ENCODE assay signal across 24 mouse cellular contexts in the genomic region with DNA sequence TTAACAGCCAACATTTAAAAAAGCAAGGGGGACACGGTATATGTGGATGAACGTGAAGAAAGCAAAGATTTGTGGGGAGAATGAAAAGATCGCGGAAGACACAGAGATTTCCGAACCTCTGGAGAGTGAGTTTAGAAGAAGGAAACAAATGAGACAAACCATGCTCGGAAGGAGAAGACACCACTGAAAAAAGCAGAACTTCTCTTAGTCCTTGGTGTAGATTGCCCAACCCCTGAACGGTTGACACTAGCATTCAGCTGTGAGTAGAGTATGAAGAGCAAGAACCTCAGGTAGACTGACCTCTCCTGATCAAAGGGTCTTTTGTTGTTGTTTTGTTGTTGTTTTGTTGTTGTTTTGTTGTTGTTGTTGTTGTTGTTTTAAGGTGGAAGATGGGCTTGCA.
DNase-seq lines count a peak whose midpoint lies in the region; ATAC-seq and TF ChIP-seq lines count a peak whose summit lies in the region.
"Had no signal": no experiment of that assay in that cellular context is flagged by ENCODE, and none has a peak within 500 bp of the region (broad histone marks: within the 10 kb centered on the region; RNA-seq: fewer than 3 reads in every experiment).

No protein-coding gene starts in this region.

- no peak overlapping the region for H3K27ac ChIP-seq in intestine, embryonic 14.5 days (ENCODE audit: low read depth)
- no peak overlapping the region for H3K27ac ChIP-seq in intestine, postnatal 0 days (ENCODE audit: low read depth, low read length)
- H3K27ac ChIP-seq: forebrain, embryonic 10.5 days; forebrain, embryonic 13.5 days; hindbrain, embryonic 12.5 days; hindbrain, embryonic 15.5 days had no signal

- H3K4me1 ChIP-seq in intestine, embryonic 14.5 days (replicated peaks; ENCODE audit: control insufficient read depth, insufficient read depth, low read length) = no peaks in the 10 kb centered on the region
- H3K4me1 ChIP-seq in intestine, postnatal 0 days (replicated peaks; ENCODE audit: control insufficient read depth, insufficient read depth, low read length) = no peaks in the 10 kb centered on the region
- H3K4me1 ChIP-seq: forebrain, embryonic 10.5 days; forebrain, embryonic 13.5 days; hindbrain, embryonic 12.5 days; hindbrain, embryonic 15.5 days had no signal

- H3K27me3 ChIP-seq in intestine, embryonic 14.5 days (replicated peaks; ENCODE audit: control insufficient read depth, insufficient read depth, low read length) = peaks cover 18% of the 10 kb centered on the region
- H3K27me3 ChIP-seq in intestine, postnatal 0 days (replicated peaks; ENCODE audit: control insufficient read depth, insufficient read depth, low read length) = peaks cover 13% of the 10 kb centered on the region; the same call in 1 of the 2 replicates

- no peak for TF ChIP-seq CTCF in intestine, postnatal 0 days (IDR thresholded peaks at IDR 0.05; ENCODE audit: low read depth)

- H3K36me3 ChIP-seq in intestine, embryonic 14.5 days (ENCODE audit: control insufficient read depth, insufficient read depth, low read length) = no peaks in the 10 kb centered on the region
- no peaks in the 10 kb centered on the region for H3K36me3 ChIP-seq in intestine, postnatal 0 days (ENCODE audit: control insufficient read depth, insufficient read depth)
- H3K36me3 ChIP-seq: forebrain, embryonic 10.5 days; G1E; hindbrain, embryonic 12.5 days; hindbrain, embryonic 15.5 days had no signal

- WGBS in intestine, embryonic 14.5 days = 84% methylated on average over 7 of the region's 7 CpGs
- 84% methylated on average over 7 of the region's 7 CpGs for WGBS in intestine, postnatal 0 days

- H3K4me3 ChIP-seq in intestine, embryonic 14.5 days (ENCODE audit: low read depth, low read length) = no peak overlapping the region
- no peak overlapping the region for H3K4me3 ChIP-seq in intestine, postnatal 0 days (ENCODE audit: low read depth, low read length)
- H3K4me3 ChIP-seq: forebrain, embryonic 10.5 days; forebrain, embryonic 13.5 days; hindbrain, embryonic 12.5 days; hindbrain, embryonic 15.5 days had no signal

- ATAC-seq in intestine, embryonic 14.5 days (replicated peaks; ENCODE audit: low FRiP score, low TSS enrichment, low read depth) = no peak
- no peak for ATAC-seq in intestine, postnatal 0 days
- ATAC-seq in granulocyte monocyte progenitor cell, adult 5-6 weeks (replicated peaks; ENCODE audit: poor library complexity, severe bottlenecking) = peak; percentile 92
- ATAC-seq in neutrophil, adult 5-6 weeks (ENCODE audit: extremely low read depth, insufficient number of reproducible peaks, low FRiP score, poor library complexity, severe bottlenecking) = 0 out of 2 replicates have a peak, but pooled peaks have one; percentile 58
- ATAC-seq: forebrain, embryonic 13.5 days; forebrain, embryonic 16.5 days had no signal

- no peaks in the 10 kb centered on the region for H3K9me3 ChIP-seq in intestine, embryonic 14.5 days (ENCODE audit: control insufficient read depth, low read length)
- no peaks in the 10 kb centered on the region for H3K9me3 ChIP-seq in intestine, postnatal 0 days (ENCODE audit: control insufficient read depth)
- H3K9me3 ChIP-seq: forebrain, embryonic 10.5 days; forebrain, embryonic 13.5 days; G1E; hindbrain, embryonic 12.5 days; hindbrain, embryonic 15.5 days had no signal

- no peak overlapping the region for H3K4me2 ChIP-seq in intestine, embryonic 14.5 days (ENCODE audit: low read length)
- no peak overlapping the region for H3K4me2 ChIP-seq in intestine, postnatal 0 days (replicated peaks; ENCODE audit: low read depth)
- H3K4me2 ChIP-seq: forebrain, embryonic 13.5 days; heart, embryonic 11.5 days; hindbrain, embryonic 12.5 days; hindbrain, embryonic 15.5 days had no signal

- peak; percentile 23 for DNase-seq in intestine, embryonic 14.5 days (ENCODE audit: low spot score)
- peak; percentile 37 for DNase-seq in 416B (ENCODE audit: low read depth)
- DNase-seq in lung, postnatal 14 days = no peak
- no peak for DNase-seq in testis, postnatal 14 days (ENCODE audit: low spot score)
- DNase-seq: adrenal gland, adult 2 months; adrenal gland, postnatal 14 days; B cell, adult 2 months; cerebellum, adult 11 months; cerebellum, adult 2 months; cerebellum, postnatal 10 days; cerebellum, postnatal 36 days; gastrocnemius, postnatal 10 days; gastrocnemius, postnatal 36 days; heart, adult 11 months had no signal

- no peak overlapping the region for H3K9ac ChIP-seq in intestine, embryonic 14.5 days (ENCODE audit: low read length)
- H3K9ac ChIP-seq in intestine, postnatal 0 days (ENCODE audit: low read depth, low read length) = no peak overlapping the region
- H3K9ac ChIP-seq: forebrain, embryonic 13.5 days; hindbrain, embryonic 12.5 days; hindbrain, embryonic 15.5 days had no signal

Comparison
In these comparisons a context has a peak if more than half of its experiments do, and no peak if none do; other contexts are left out.
1. ATAC-seq: peak in granulocyte monocyte progenitor cell, adult 5-6 weeks (single experiment) and neutrophil, adult 5-6 weeks (single experiment); none in intestine, embryonic 14.5 days (single experiment) and intestine, postnatal 0 days (single experiment).
2. DNase-seq: peak in intestine, embryonic 14.5 days (single experiment) and 416B (single experiment); none in lung, postnatal 14 days (single experiment) and testis, postnatal 14 days (single experiment).